In genomic region chr1:192851126-192851525, GRCm38 (mm10) we compare ENCODE assay signal across 11 mouse cellular contexts. TPM values are rescaled to one million over a fixed set of nuclear protein-coding genes. Genes with fewer than 3 reads are reported as not detected.
DNase-seq lines count a peak whose midpoint lies in the region; ATAC-seq and TF ChIP-seq lines count a peak whose summit lies in the region.
"Had no signal": no experiment of that assay in that cellular context is flagged by ENCODE, and none has a peak within 500 bp of the region (broad histone marks: within the 10 kb centered on the region; RNA-seq: fewer than 3 reads in every experiment).

No protein-coding gene starts in this region.

- DNase-seq in embryo, embryonic 10.5 days (ENCODE audit: low spot score), result peak; percentile 37
- no peak for DNase-seq in embryo, embryonic 10 days (ENCODE audit: low spot score)
- no peak for DNase-seq in lung, adult 2 months
- DNase-seq in limb, embryonic 14.5 days (ENCODE audit: low spot score), result no peak
- no peak for DNase-seq in left cerebral cortex, adult 18-20 months (ENCODE audit: low spot score in 2 of 2)

- H3K36me3 ChIP-seq in lung, embryonic 15.5 days, result peaks cover 36% of the 10 kb centered on the region
- peaks cover 62% of the 10 kb centered on the region for H3K36me3 ChIP-seq in limb, embryonic 14.5 days (ENCODE audit: control insufficient read depth, insufficient read depth, low read length)
- peaks cover 5% of the 10 kb centered on the region; the same call in 1 of the 2 replicates for H3K36me3 ChIP-seq in stomach, embryonic 16.5 days (ENCODE audit: control insufficient read depth, insufficient read depth, low read length)

- H3K27me3 ChIP-seq in lung, embryonic 15.5 days, result peaks cover 6% of the 10 kb centered on the region
- H3K27me3 ChIP-seq in limb, embryonic 14.5 days (ENCODE audit: control insufficient read depth, insufficient read depth, low read length), result no peaks in the 10 kb centered on the region
- H3K27me3 ChIP-seq in stomach, embryonic 16.5 days (ENCODE audit: control insufficient read depth, insufficient read depth, low read length), result no peaks in the 10 kb centered on the region

- 7% methylated on average over 2 of the region's 2 CpGs for whole genome bisulfite sequencing in lung, embryonic 15.5 days
- WGBS in lung, adult 2 months, result 25% methylated on average over 2 of the region's 2 CpGs
- WGBS in limb, embryonic 14.5 days, result 8% methylated on average over 2 of the region's 2 CpGs
- WGBS in stomach, embryonic 16.5 days, result 10% methylated on average over 2 of the region's 2 CpGs

- H3K27ac ChIP-seq in lung, embryonic 15.5 days, result peak overlapping the region; percentile 75
- H3K27ac ChIP-seq in limb, embryonic 14.5 days (replicated peaks; ENCODE audit: low read depth, low read length), result peak overlapping the region; percentile 69
- peak overlapping the region; percentile 60 for H3K27ac ChIP-seq in stomach, embryonic 16.5 days (ENCODE audit: low read length)

- no peak for ATAC-seq in lung, embryonic 15.5 days (ENCODE audit: borderline replicate concordance, extremely low read depth, low FRiP score, low TSS enrichment)
- no peak for ATAC-seq in limb, embryonic 14.5 days (ENCODE audit: low FRiP score, low read depth)
- no peak for ATAC-seq in stomach, embryonic 16.5 days (ENCODE audit: insufficient read depth, low FRiP score)
- no peak for ATAC-seq in granulocyte monocyte progenitor cell, adult 5-6 weeks (replicated peaks; ENCODE audit: poor library complexity, severe bottlenecking)
- ATAC-seq: inflammation-experienced regulatory T-cells, adult 6 months had no signal

- TF ChIP-seq CTCF in lung, adult 2 months (IDR thresholded peaks at IDR 0.05; ENCODE audit: insufficient read depth, low read length), result no peak

- H3K4me3 ChIP-seq in lung, embryonic 15.5 days, result no peak overlapping the region
- no peak overlapping the region for H3K4me3 ChIP-seq in lung, adult 2 months (replicated peaks; ENCODE audit: extremely low read depth, low read depth, low read length)
- peak overlapping the region; percentile 93 for H3K4me3 ChIP-seq in limb, embryonic 14.5 days (replicated peaks; ENCODE audit: low read length)
- H3K4me3 ChIP-seq in stomach, embryonic 16.5 days (replicated peaks; ENCODE audit: low read length), result no peak overlapping the region
- H3K4me3 ChIP-seq: erythroblast, embryonic 14.5 days had no signal

- H3K9me3 ChIP-seq in lung, embryonic 15.5 days, result no peaks in the 10 kb centered on the region
- no peaks in the 10 kb centered on the region for H3K9me3 ChIP-seq in limb, embryonic 14.5 days (ENCODE audit: control insufficient read depth, low read length)
- no peaks in the 10 kb centered on the region for H3K9me3 ChIP-seq in stomach, embryonic 16.5 days (replicated peaks; ENCODE audit: control insufficient read depth, low read length)

- peaks cover 51% of the 10 kb centered on the region for H3K4me1 ChIP-seq in lung, embryonic 15.5 days
- peaks cover 5% of the 10 kb centered on the region for H3K4me1 ChIP-seq in lung, adult 2 months (ENCODE audit: control insufficient read depth, insufficient read depth, low read length)
- H3K4me1 ChIP-seq in limb, embryonic 14.5 days (ENCODE audit: control insufficient read depth, insufficient read depth, low read length), result peaks cover 43% of the 10 kb centered on the region
- peaks cover 34% of the 10 kb centered on the region for H3K4me1 ChIP-seq in stomach, embryonic 16.5 days (ENCODE audit: control insufficient read depth, insufficient read depth, low read length)

- TF ChIP-seq POLR2A in lung, adult 2 months (IDR thresholded peaks at IDR 0.05; ENCODE audit: borderline replicate concordance, extremely low read depth, low read depth, low read length), result no peak
- no peak for TF ChIP-seq POLR2A in limb, embryonic 14.5 days (IDR thresholded peaks at IDR 0.05; ENCODE audit: borderline replicate concordance, extremely low read depth, insufficient read depth, insufficient read length)

- H3K4me2 ChIP-seq in lung, embryonic 15.5 days, result peak overlapping the region; percentile 28
- H3K4me2 ChIP-seq in limb, embryonic 14.5 days (replicated peaks; ENCODE audit: low read depth, low read length, severe bottlenecking), result peak overlapping the region; percentile 87
- no peak overlapping the region for H3K4me2 ChIP-seq in stomach, embryonic 16.5 days (ENCODE audit: low read depth, low read length)

- H3K9ac ChIP-seq in lung, embryonic 15.5 days, result 0 out of 2 replicates have a peak overlapping the region, but pooled peaks have one; percentile 19
- peak overlapping the region; percentile 98 for H3K9ac ChIP-seq in limb, embryonic 14.5 days (ENCODE audit: low read depth, low read length, severe bottlenecking)
- 0 out of 2 replicates have a peak overlapping the region, but pooled peaks have one; percentile 28 for H3K9ac ChIP-seq in stomach, embryonic 16.5 days (ENCODE audit: low read length)

RNA-seq across cellular contexts. Expression of gene Sertad4, which starts 4.4 kb away (rescaled TPM):
- 18.9 and 20.9 TPM in 2 replicates for polyA plus RNA-seq in lung, embryonic 15.5 days (2015; fragmentation: Nextera tagmentation; extraction: Ambion mirVana)
- polyA plus RNA-seq in lung, adult 2 months (2012; rRNA removed), result 1.3 and 1.7 TPM in 2 replicates
- polyA plus RNA-seq in limb, embryonic 14.5 days (2012; rRNA removed), result 110 and 143 TPM in 2 replicates
- 84.7 and 96.9 TPM in 2 replicates for polyA plus RNA-seq in limb, embryonic 14.5 days (2014; fragmentation: Nextera tagmentation; extraction: Ambion mirVana)
- polyA plus RNA-seq in stomach, embryonic 16.5 days (2015; fragmentation: Nextera tagmentation; extraction: Ambion mirVana), result 5.0 and 5.7 TPM in 2 replicates
- total RNA-seq in left cerebral cortex, adult 18-20 months (2021), result 10 to 100 TPM; 12.3 to 13.6 TPM
- total RNA-seq in granulocyte monocyte progenitor cell, adult 5-6 weeks (2014; fragmentation: Nextera tagmentation), result not detected in 2 replicates
- not detected in 2 replicates for total RNA-seq in granulocyte monocyte progenitor cell, adult 5-6 weeks (2017)
- total RNA-seq: liver, adult 2 months had no signal
- polyA plus RNA-seq: inflammation-experienced regulatory T-cells, adult 6 months had no signal

Comparison
In these comparisons a context has a peak if more than half of its experiments do, and no peak if none do; other contexts are left out.
1. H3K9ac ChIP-seq: peak in every context shown above with its lines; median percentile 98 in limb, embryonic 14.5 days; 28 in stomach, embryonic 16.5 days; 19 in lung, embryonic 15.5 days.